Mouse (Mus musculus): ENCODE measurements around the gene Ddx41.
"Not testable (repeated sequence)": the region's sequence is repeated elsewhere in the genome, so short reads cannot be mapped to it uniquely, and the experiment has no call there.

The Ddx41 gene

DNA sequence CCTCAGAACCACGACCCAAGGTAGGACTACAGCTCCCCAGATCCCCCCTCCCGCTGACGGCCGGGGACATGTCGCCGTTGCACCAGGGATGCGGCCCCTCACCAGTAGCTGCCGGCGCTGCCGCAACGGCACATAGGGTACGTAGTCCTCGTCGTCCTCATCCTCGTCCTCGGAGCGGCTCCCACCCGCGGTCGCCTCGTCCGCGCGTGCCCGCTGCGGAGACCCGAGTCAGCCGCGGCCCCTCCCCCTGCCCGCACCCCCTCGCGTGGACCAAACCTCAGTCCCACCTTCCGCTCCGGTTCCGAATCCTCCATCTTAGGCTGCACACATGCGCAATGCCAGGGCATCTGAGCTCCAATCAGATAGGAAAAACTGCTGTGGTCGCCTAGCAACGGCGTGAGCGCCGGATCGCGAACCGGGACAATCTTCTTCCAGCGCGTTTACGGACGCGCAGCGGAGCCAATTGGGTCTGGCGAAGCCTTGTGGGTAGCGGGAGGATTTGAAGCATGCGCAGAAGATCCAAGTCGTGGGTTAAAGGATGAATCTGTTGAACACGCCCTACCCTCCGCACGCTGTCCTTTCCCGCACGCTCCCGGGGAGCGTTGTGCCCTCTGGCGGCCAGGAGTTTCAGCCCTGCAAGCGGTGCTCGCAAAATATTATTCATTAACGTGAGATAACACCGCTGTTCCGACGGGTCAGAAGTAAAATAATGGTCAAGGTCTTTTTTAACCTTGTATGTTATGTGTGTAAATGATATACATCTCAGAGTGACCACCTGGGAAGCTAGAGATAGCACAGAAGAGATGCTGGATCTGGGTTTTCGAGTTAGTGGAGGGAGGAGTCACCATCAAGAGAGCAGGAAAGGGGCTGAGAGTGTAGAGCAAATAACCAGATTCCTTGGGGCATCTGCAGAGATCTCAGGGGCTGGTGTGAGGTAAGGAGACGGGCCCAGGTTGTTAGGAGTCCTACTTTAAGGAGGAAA is at the start of gene Ddx41:
Ddx41 (minus strand) TSS at position 465 of the 982 bp plus-strand sequence.
- peak; percentile 99 to 100 for DNase-seq

- no peak for DNase-seq
Observed at GRCm38 (mm10) chr13:55578086-55578485, 41.6 kb upstream of the Ddx41 start.

DNA sequence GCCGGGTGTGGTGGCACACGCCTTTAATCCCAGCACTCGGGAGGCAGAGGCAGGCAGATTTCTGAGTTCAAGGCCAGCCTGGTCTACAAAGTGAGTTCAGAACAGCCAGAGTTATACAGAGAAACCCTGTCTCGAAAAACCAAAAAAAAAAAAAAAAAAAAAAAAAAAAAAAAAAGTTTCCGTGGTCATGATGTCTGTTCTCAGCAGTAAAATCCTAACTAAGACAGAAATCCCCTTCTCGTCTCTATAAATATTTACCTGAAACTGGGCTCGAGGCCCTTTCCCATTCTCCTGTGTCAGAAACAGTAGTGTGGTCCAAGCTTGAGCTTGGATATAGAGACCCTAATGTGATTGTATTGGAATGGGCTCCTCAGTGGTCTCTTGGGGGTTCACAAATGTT is 40.4 kb upstream of the Ddx41 start:
- not testable (repeated sequence) for DNase-seq

DNA sequence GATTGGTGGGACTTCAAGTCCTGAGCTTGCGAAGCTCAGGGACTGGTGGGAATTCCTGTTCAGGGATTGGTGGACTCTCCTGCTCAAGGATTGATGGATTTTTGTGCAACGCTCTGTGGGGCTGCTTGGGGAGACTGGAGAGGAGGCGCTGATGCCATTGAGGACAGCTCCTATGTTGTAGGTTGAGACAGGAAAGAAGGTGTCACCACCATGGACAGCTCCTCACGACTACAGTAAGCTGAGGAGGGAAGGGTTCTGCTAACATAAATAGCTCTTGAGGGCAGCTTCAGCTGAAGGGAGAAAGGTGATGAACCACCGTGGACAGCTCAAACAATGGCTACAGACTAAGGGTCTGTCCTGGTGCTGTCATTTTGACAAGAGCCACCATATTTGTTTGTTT is 39.5 kb upstream of the Ddx41 start:
- DNase-seq: no peak

DNA sequence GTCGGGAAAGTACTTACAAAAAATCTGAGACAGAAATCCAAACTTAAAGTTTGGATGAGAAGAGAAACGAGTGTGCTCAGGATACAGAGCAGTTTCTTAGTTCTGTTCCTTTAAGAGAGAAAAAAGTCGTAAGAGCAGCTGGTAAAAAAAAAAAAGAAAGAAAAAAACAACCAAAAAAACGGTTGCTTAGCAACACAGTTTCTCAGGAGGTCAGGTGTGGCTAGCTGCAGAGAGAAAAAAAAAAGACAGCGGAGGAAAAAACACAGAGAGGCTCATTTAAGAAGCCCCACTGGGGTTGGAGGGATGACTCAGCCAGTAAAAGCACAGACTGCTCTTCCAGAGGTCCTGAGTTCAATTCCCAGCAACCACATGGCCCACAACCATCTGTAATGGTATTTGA is 37.9 kb upstream of the Ddx41 start:
- DNase-seq: no peak

- no peak for DNase-seq
Observed at GRCm38 (mm10) chr13:55573432-55573831, 37.0 kb upstream of the Ddx41 start, which contains the start of gene Tmed9. Tmed9 (plus strand) TSS chr13:55573732.

DNA sequence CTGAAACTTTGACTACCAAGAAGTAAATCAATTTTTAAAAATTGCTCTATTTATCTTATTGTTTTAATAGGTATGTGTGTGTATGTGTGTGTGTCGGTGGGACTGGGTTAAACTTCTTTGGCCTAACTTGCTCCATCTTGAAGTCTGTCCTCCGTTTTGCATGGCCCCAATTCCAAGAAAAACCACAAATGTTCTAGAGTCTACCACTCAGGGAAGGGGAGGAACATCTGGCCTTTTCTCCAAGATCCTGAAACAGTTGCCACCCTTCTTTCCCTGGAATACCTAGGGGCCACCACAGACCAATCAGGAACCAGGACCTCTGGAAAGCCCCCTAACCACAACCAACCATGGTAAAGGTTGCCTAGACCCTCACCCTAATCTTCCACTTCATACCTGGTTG is 35.5 kb upstream of the Ddx41 start:
- DNase-seq: no peak

DNA sequence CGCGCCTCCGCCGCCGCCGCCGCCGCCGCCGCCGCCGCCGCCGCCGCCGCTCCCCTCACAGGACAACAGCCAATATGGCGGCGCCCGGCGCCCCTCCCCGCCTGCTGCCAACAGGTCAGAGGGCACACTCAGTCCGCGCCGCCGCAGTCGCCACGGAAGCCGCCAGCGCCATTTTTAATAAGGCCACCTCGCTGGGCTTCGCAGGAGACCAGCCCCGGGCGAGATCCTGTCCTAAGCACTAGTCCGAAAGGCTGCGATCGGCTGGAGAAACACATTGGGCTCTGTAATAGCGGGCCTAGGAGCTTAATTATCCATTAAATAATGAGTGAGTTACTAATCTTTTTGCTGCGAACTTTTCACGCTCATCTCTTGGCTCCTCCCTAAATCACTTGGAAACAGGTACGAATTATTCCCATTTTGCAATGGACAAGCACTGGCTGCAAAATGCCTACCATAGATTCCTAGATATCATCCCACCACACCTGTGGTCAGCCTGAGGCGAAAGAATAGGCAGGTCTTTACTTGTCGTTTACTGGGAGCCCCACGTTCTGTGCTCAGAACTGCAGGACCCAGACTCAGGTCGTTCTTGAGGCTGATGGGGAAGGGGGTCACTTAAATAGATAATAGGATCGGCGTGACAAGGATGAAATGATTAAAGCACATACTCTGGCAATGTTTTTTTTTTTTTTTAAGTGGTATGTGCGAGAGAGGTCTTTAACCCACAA is 34.7 kb upstream of the Ddx41 start, which contains the start of gene Fam193b:
Fam193b (minus strand) TSS at position 94 of the 725 bp plus-strand sequence.
- DNase-seq: peak; percentile 94 to 98

DNA sequence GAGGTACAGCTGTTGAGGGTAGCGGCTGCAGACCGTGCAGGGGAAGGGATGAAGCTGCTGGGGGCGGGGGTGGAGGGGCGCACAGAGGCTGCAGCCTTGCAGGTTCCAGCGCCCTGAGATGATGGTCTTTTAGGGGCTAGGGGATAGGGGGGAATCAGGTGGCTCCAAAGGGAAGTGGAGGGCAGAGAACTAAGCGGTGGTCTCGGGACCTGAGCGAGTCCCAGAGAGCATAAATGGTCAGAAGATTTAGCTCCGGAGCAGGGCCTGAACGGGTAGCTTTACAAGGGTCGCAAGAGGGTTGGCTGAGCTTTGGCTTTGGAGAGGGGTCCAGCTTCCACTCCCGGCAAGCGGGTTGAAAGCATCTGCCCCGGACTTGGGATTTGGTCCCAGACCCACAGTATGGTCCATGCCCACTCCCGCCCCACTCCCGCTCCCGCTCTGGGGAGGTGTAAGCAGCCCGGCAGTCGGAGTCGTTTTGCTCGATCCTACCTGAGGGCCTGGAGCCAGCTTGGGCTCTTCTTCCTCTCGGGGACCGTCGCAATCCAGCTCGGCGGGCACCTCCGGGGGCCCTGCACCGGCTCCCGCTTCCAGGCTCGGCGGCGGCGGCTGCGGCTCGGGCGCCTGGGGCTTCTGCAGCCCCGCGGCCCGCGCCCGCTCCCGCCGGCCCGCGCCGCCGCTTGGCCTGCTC is 34.0 kb upstream of the Ddx41 start:
- DNase-seq: peak in 1 of 2 experiments; percentile 55

DNA sequence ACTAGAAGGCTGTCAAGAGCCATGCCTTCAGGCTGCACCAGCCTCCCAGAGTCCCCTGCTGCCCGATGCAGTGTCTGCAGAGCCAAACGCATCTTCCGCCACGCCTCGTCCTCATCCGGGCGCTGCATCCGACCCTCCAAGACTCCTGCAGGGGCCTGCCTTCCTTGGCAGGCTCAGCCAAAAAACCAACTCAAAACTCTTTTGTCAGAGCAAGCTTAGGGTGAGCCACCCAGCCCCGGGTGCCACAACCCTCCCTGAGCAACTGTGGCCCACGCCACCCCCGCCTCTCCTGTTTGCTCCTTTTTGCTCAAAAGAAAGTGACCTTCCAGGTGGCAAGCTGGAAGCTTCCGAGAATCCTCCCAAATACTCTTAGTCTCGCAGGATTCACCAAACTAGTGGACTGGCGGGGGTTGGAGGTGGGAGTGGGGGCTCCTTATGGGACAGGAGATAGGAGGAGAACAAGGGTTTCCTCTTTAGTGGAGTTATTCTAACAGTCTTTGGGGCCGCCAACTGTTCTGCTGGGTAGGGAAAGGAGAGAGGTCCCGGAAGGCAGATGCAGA is 33.3 kb upstream of the Ddx41 start:
- DNase-seq: peak; percentile 29 to 36

- DNase-seq: not testable (repeated sequence)
Observed at GRCm38 (mm10) chr13:55568524-55568923, 32.1 kb upstream of the Ddx41 start.

DNA sequence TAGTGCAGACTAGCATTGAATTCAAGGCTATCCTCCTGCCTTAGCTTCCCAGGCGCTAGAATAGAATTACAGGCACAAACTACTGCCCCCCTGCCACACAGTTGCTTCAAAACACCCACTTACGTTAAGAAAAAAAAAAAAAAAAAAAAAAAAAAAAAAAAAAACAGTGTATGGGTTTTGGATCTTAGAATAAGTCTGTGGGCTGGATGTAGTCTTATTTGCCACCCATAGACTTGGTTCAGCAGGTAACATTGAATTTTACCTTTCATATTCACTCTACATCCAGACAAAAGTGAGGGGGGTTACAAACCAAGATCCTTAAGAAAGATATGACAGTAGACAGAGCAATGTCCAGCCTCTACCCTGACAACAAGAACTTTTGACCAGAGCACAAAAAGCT is 31.5 kb upstream of the Ddx41 start:
- DNase-seq: no peak

DNA sequence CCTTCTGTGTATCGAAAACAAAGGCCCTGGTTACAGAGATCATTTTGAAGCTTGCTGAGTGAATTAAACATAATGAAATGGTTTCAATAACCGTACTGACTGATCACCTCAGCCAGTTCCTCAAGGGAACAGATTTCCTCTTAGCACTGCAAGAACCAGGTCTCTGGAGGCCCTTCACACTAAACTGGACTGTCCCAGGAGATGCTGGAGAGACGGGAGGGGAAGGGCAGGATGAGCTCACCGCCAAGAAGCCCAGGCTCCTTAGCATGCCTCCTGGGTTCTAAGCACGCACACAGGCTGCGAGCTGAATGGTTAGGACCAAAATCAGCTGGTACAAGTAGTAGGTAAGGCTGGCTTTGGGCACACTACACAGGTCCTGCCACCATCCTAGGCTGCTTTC is 30.5 kb upstream of the Ddx41 start:
- no peak for DNase-seq

DNA sequence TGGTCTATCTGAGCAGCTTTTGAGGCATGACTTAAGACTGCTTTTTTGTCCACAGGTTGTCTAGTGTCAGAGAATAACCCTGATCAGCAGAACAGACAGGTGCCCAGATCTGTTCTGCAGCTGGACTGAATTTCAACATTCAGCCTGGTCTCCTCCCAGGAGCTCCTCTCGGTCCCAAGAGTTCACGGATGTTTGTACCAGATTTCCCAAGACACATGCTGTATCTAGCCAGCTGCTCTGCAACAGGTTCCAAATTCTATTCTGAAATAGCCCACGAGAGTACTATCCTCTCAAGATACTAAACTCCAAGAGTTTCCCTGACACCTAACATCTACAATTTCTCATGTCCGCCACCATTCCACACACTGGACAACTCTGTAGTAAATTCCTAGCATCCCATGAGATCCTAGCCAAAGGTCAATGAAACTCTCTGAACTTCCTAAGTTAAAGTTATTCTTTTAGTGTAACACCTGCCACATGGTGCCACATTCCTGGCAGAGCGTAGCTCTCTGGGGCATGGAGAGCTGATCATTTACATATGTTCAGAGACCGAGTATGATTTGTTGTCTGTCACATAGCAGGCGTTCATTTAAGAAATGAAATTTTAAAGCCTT is 26.9 kb upstream of the Ddx41 start:
- DNase-seq: no peak

DNA sequence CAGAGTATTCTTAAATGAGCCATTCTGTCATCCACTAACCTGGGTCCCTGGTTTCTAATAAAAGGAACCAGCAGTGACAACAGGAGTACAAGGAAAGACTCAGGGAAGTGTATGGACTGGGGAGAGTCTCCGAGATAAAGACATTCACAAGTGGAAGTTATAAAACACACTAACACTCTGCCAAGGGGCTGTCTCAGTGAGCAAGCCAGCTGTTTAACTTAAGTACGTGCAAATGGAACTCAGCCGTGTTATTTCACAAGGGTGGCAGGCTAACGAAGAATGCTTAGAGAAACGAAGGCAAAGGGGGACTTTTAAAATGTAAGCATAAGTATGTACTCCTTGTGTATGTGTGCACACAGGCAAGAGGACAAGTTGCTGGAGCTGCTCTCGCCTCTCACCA is 21.0 kb upstream of the Ddx41 start:
- DNase-seq: no peak

GRCm38 (mm10) chr13:55555921-55556320 is 19.5 kb upstream of the Ddx41 start:
- no peak for DNase-seq

DNA sequence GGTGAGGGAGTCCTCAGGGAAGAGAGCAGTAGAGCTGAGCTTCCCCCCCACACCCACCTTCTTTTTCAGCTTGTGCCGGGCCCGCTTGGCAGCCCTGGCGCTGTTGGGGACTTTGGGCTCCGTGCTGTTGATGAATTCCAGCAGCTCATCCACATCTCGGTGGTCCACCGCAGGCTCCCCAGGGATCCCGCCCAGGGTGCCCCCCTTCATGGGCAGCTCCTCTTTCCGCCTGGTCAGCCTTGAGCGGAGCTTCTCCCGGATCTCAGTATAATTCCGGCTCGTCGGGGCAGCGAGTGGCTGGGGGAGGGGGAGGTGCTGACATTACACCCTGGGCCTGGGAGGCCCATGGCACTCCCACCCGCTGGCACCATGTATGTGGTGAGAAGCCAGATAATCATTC is 12.6 kb upstream of the Ddx41 start:
- DNase-seq: no peak

- no peak for DNase-seq
Observed at GRCm38 (mm10) chr13:55548426-55548825, 12.0 kb upstream of the Ddx41 start.

DNA sequence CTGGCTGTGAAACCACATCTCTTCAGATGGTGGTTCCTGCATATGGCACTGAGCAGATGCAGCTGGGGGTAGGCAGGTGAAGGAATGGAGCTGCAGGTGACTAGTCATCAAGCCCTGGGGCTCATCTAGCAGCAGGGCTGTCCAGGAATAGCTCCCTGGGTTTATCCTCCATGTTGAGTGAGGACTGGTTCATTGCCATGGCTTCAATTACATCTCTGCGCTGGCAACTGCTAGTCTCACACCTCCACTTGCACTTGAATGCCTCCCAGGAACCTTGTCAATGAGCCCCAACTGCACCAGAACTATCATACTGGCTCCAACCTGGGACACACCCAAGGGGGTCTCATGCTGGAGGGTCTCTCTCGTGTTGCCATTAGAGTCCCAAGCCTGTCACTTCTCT is 11.5 kb upstream of the Ddx41 start:
- no peak for DNase-seq

DNA sequence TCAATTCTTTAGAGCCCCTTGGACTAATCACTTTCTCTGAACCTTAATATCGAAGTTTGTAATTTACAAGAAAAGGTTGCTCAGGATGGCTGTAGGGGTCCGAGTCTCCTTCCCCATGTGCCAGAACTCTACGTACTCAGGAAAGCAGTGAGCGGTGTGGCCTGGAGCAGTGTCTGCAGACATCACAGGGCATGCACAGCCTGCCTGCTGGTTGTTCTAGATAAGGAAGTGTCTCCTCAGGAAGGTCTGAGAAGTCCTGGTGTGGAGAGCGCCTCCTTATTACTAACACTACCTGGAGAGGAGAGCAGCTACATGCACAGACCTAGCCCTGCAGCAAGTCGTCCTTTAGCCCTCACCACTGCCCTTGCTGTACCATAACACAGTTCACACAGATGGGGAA is 8.3 kb upstream of the Ddx41 start:
- DNase-seq: no peak

GRCm38 (mm10) chr13:55543447-55543846 is 7.0 kb upstream of the Ddx41 start:
- no peak for DNase-seq

- DNase-seq: peak in 1 of 2 experiments; percentile 32
Observed at GRCm38 (mm10) chr13:55542891-55543290, 6.4 kb upstream of the Ddx41 start.
